Mouse (Mus musculus) splenic B cell, adult 2 months (primary cell): ENCODE data around the gene Polm.

Experiments
- DNase-seq: peaks from one replicate; pipeline ENCODE4 v3.0.0-alpha.2; 2011; ENCODE audit warnings: low read depth, low spot score
- H3K27me3 ChIP-seq: 2 replicates; pipeline ENCODE4 v1.6.1; 2012; ENCODE audit warnings: mild to moderate bottlenecking, low read length, moderate library complexity, mixed read lengths; ENCODE audit not compliant: control insufficient read depth, poor library complexity, insufficient read depth, severe bottlenecking
- H3K36me3 ChIP-seq: 2 replicates; pipeline ENCODE4 v1.6.1; 2012; ENCODE audit warnings: mild to moderate bottlenecking, low read length, moderate library complexity, mixed read lengths; ENCODE audit not compliant: control insufficient read depth, poor library complexity, insufficient read depth, severe bottlenecking

The Polm gene

DNA sequence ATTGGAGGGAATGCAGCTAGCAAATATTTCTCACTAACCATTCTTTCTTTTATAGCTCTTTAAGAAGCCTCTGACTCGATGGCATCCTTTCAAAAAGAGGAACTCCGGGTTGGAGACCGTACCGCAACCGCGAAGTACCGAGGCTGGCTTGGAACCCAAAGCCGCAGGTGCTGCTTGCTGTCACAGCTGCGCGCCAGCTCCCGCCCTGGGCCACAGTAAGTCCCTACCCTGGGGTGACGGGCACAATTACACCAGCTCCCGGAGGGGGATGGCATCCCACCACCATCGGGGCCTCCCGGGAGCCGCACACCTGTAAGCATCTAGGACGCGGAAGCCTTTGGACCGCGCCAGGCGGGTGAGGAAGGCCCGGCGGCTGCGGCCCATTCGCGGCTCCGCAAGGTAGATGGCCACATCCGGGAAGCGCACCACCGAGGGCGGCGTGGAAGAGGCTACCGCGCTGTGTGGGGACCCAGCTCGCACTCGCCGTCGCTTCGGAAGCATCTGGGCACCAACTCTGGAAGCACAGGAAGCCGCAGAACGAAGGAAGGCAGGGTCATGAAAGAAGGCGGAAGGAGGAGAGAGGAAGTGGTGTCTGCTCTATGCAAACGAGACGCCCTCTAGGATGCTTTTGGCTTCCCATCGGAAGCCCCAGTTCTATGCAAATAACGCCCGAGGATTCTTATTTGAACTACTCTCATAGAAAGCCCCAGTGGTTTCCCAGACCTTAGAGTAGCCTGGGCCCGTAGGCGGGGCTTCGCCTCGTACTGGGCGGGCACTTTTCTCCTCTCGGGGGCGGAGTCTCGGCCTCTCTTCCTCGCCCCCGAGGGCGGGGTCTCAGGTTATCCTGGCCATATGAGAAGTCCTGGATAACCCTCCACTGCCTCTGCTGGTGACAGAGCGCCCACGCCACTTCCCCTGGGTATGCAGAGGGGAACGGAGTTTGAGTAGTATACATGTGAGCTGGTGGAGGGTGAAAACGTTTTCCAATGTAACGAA lies at the start of gene Polm:
Gene Polm (minus strand): TSS at position 766 of the 996 bp plus-strand sequence.
- no peaks in the 10 kb centered on the region for H3K27me3 ChIP-seq
- DNase-seq, result peak; percentile 91
- H3K36me3 ChIP-seq, result no peaks in the 10 kb centered on the region

DNA sequence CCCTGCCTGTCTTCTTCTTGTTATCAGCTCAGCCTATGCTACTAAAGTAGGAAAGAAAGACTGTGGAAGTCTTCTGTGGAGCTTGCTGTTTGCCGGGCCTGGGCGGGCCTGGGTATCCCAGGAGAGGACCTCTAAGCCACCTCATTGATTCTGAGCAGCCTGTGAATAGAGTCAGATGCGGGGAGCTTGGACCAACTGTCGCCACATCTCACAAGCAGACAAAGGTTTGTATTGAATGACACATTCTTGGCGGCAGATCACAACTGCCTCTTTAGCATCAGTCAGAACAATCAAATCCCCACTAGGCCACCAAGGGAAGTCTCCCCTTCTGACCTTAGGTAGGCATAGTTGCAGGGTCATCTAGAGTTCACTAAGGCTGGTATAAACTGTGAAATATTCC lies 49.4 kb upstream of the Polm start:
- no peak for DNase-seq
- H3K27me3 ChIP-seq, result no peaks in the 10 kb centered on the region
- no peaks in the 10 kb centered on the region for H3K36me3 ChIP-seq

DNA sequence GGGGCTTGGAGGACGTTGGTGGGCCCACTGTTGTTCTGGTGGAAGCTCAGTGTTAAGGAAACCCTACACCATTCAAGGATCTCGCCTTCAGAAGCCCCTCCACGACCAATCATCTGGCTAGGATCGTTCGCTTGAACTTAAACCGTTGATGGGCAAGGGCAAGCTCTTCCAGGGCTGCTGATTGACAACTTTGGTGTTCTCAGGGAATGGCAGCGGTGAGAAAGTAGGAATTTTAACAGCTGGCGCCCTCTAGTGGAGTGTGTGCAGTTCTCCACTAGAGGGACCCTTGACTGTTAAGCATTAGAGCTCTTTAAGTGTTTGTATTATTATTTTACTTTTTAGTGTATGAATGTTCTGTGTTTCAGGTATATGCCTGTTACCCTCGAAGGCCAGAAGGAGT lies 48.4 kb upstream of the Polm start:
- Histone ChIP-seq H3K27me3 (no peaks in the 10 kb centered on the region), H3K36me3 (no peaks in the 10 kb centered on the region)
- peak; percentile 77 for DNase-seq

DNA sequence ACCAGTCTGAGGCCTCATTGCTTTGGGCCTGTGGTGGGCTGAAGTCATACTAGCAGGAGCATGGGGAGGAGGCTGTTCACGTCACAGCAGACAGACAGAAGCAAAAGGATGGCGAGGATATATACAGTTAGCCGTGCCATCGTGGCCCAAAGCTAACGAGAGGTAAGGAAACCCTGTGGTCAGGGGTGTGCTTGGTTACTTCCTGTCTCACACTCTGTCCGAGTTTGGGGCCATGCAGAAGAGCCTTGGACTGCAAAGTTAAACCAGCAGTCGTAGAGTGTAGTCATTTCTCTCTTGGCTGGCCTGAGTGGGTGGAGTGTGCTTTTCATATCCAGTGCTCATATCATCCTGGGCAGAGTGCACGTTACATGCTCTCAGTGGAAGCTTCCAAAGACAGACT lies 44.7 kb upstream of the Polm start:
- DNase-seq, result no peak
- no peaks in the 10 kb centered on the region for H3K36me3 ChIP-seq
- H3K27me3 ChIP-seq, result no peaks in the 10 kb centered on the region

DNA sequence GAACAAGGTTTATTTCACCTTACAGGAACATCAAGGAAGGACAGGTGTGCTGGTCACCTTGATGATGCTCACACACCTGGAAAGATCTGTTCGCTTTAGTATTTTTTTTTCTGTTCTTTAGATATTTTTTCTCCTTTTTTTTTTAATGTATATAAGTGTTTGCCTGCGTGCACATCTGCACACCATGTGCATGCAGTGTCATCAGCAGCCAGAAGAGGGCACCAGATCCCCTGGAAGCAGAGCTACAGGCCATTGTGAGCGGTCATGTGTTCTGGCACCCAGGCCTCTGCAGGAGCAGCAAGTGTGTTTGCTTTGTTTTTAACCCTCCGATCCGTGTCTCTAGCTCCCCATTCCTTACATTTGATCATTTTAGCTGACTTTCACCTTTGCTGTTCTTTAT lies 42.1 kb upstream of the Polm start:
- Histone ChIP-seq H3K27me3 (no peaks in the 10 kb centered on the region), H3K36me3 (no peaks in the 10 kb centered on the region)
- peak; percentile 63 for DNase-seq

DNA sequence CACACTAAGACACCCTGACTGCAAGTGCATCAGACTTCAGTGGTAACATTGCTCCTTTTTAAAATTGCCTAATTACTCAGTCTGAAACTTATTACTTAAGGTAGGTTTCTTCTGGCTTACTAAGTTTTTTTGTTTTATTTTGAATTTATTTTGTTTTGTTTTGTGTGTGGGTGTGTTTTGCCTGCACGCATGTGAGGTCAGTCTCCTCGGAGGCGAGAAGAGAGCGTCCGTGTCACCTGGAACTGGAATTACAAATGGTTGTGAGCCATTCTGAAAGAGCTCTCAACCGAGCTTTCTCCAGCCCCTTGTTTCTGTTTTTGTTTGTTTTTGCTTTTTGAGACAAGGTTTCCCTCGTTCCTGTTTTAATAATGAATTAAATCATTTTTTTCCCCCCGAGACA lies 40.8 kb upstream of the Polm start:
- H3K27me3 ChIP-seq, result no peaks in the 10 kb centered on the region
- H3K36me3 ChIP-seq, result peaks cover 1% of the 10 kb centered on the region; the same call in 1 of the 2 replicates
- no peak for DNase-seq

DNA sequence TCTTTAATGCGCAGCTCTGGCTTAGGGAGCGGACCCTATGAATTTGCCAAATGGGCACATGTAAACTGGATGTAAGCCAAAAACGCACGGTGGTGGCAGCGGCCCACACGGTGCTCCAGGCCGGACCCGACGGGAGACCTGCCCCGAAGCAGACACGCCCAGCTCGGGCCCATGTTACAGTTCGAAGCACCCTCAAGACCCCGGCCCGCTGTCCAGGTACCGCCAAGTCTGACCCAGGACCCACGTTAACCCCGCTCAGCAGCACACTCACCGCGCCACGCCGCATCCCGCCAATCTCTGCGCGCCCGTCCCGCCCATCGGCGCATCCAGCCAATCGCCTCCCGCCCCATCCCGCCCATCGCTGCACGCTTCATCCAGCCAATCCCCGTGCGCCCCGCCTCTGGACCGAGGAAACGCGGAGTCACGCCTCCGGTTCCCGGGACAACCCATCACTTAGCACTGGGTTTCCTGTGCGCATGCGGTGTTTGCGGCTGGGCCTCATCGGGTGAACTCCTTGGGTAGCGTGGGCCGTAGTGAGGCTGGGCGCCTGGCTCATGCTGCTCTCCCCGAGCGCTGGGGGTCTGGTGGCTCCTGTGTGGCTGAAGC lies 40.2 kb upstream of the Polm start, which contains the start of gene Pold2:
Gene Pold2 (minus strand): TSS at position 372 of the 606 bp plus-strand sequence.
- peak; percentile 98 for DNase-seq
- H3K36me3 ChIP-seq, result peaks cover 2% of the 10 kb centered on the region; the same call in 1 of the 2 replicates
- H3K27me3 ChIP-seq, result no peaks in the 10 kb centered on the region

DNA sequence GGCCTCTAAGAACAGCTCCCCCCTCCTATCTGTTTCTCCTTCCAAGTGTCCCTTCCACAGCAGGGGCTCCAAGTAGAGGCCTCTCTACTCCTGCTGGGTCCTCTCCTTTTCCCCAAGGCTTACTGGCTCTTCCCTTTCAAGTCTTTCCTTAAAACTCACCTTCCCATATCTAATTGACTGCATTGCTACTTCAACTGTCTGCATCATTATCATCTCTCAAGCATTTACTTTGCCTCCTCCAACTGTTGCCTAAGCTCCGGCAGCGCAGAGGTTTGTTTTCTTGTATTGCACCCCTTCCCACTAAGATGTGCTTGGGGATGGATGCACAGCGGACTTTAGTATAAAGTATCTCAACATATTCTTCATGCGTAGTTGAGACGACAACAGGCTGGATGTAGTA lies 39.6 kb upstream of the Polm start:
- H3K36me3 ChIP-seq, result peaks cover 2% of the 10 kb centered on the region; the same call in 1 of the 2 replicates

DNA sequence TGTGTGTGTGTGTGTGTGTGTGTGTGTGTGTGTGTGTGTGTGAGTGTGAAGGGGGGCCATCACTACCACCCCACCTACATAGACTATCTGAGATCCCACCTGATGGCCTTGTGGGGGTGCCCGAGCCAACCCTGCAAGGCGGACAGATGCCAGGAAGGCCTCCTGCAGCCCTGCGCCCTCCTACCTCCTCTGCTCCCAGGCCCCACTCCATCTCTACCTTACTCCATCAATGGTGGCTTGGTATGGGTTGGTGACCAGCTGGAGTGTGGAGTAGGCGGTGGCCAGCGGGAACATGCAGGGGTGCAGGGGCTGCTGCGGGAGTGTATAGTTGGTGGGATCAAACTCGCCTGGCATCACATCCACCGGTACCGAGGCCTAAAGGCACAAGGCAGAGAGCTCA lies 35.4 kb upstream of the Polm start:
- DNase-seq, result no peak
- H3K36me3 ChIP-seq, result peaks cover 2% of the 10 kb centered on the region; the same call in 1 of the 2 replicates
- H3K27me3 ChIP-seq, result no peaks in the 10 kb centered on the region

More for the DNA sequence above, 39.6 kb upstream of the Polm start:
- no peak for DNase-seq
- H3K27me3 ChIP-seq, result no peaks in the 10 kb centered on the region

DNA sequence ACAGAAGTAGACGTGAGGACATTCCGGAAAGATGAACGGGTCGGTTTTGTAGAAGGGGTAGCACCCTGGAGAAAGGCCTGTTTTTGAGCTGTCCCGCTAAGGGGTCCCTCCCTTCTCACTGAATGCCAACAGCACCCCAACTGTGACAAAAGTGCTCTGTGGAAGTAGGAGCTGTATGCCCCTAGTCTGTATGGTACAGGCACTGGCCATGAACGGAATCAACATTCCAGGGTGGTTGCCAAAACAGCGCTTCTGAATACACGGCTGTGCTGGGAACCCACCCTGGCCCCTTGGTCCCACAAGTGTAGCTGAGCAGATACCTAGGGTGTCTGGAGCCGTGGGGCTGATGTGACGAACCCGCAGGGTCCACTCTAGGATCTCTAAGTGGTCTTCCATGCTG lies 34.9 kb upstream of the Polm start:
- Histone ChIP-seq H3K36me3 (peaks cover 2% of the 10 kb centered on the region; the same call in 1 of the 2 replicates), H3K27me3 (no peaks in the 10 kb centered on the region)
- no peak for DNase-seq

DNA sequence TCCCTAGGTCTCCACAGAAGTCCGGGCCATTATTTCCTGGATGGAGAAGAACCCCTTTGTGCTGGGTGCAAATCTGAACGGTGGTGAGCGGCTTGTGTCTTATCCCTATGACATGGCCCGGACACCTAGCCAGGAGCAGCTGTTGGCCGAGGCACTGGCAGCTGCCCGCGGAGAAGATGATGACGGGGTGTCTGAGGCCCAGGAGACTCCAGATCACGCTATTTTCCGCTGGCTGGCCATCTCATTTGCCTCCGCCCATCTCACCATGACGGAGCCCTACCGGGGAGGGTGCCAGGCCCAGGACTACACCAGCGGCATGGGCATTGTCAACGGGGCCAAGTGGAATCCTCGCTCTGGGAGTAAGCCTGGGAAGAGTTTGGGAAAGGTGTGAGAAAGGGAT lies 32.3 kb upstream of the Polm start:
- no peaks in the 10 kb centered on the region for H3K27me3 ChIP-seq
- H3K36me3 ChIP-seq, result peaks cover 2% of the 10 kb centered on the region; the same call in 1 of the 2 replicates
- DNase-seq, result no peak

DNA sequence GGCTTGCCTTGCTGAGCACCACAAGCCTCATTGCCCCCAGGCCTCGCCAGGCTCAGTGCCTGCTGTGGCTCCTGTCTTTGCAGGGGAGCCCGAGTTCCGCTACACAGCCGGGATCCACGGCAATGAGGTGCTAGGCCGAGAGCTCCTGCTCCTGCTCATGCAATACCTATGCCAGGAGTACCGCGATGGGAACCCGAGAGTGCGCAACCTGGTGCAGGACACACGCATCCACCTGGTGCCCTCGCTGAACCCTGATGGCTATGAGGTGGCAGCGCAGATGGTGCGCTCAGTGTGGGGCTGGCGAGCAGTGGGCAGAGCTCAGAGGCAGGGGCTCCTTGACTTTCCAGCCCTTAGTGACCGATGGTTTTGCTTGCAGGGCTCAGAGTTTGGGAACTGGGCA lies 31.5 kb upstream of the Polm start:
- Histone ChIP-seq H3K27me3 (no peaks in the 10 kb centered on the region), H3K36me3 (peaks cover 2% of the 10 kb centered on the region; the same call in 1 of the 2 replicates)
- DNase-seq, result no peak

DNA sequence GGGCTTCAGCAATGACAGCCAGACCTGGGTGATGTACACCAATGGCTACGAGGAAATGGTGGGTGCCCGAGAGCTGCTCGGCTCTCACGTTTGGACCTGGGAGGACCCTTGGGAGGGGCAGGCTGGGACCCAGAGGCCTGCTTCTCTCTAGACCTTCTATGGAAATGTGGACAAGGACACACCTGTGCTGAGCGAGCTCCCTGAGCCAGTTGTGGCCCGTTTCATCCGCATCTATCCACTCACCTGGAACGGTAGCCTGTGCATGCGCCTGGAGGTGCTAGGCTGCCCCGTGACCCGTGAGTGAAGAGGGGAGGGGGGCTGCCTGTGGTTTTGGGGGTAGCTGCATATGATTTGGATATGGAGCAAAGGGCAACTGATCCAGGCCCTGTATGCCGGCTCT lies 30.5 kb upstream of the Polm start:
- H3K36me3 ChIP-seq, result no peaks in the 10 kb centered on the region; the same call in 1 of the 2 replicates
- no peaks in the 10 kb centered on the region for H3K27me3 ChIP-seq
- no peak for DNase-seq

DNA sequence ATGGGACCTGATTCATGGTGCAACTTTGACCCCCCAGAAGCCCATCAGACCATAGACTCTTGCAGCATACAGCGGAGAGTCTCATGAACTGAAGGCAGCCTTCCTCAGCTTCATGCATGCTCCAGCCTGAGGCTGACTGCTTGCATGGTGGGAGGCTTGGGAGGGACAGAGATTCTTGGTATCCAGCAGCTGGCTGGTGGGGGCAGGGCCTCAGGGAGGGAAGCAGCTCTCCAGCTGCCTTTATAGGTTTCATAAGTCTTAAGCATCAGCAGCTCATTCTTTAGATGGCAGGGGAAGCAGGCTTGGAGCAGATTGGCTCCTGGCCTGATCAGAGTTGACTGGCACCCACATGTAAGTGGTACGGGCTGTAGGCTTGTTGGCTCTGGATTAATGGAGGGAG lies 29.4 kb upstream of the Polm start:
- no peak for DNase-seq
- H3K27me3 ChIP-seq, result no peaks in the 10 kb centered on the region
- H3K36me3 ChIP-seq, result no peaks in the 10 kb centered on the region
